Mouse (Mus musculus) lung, postnatal 0 days (tissue): ENCODE data around the gene Acbd4.

Source experiments
- CTCF ChIP-seq: IDR thresholded peaks from 2 replicates; pipeline ENCODE4 v1.5.1; 2016; ENCODE audit warnings: antibody characterized with exemption, mild to moderate bottlenecking
- EP300 ChIP-seq: IDR thresholded peaks from 2 replicates; pipeline ENCODE4 v1.6.1; 2016; ENCODE audit warnings: antibody characterized with exemption, mild to moderate bottlenecking, control low read depth

GRCm38 (mm10) chr11:103144309-103145285 is 43.1 kb downstream of the Acbd4 start:
- TF ChIP-seq CTCF: no peak
- no peak for TF ChIP-seq EP300
